Mouse (Mus musculus) MEL (cell line): Measurements from ENCODE around the gene Szt2.

Source experiments
- CTCF ChIP-seq, 3 experiments: IDR thresholded peaks in 2 of 3; conservative IDR thresholded peaks in 1 of 3; 2 replicates each; pipeline ENCODE4 v1.5.1; 2011 to 2012; ENCODE audit warnings: low read length in 3 of 3, low read depth in 2 of 3, mild to moderate bottlenecking in 2 of 3, improper control_type of control experiment in 1 of 3, inconsistent platforms in 1 of 3, mixed read lengths in 1 of 3, moderate library complexity in 1 of 3; ENCODE audit not compliant: control insufficient read depth in 1 of 3, insufficient read depth in 1 of 3, poor library complexity in 1 of 3, severe bottlenecking in 1 of 3
- EP300 ChIP-seq, 2 experiments: IDR thresholded peaks; 2 replicates each; pipeline ENCODE4 v1.6.1; 2011; ENCODE audit warnings: improper control_type of control experiment in 2 of 2, low read length in 2 of 2, low read depth in 1 of 2, mild to moderate bottlenecking in 1 of 2
- HCFC1 ChIP-seq: IDR thresholded peaks from 2 replicates; pipeline ENCODE4 v1.6.1; 2012; ENCODE audit warnings: low read depth, mild to moderate bottlenecking, inconsistent platforms, low read length, improper control_type of control experiment, moderate library complexity
- KAT2A ChIP-seq: conservative IDR thresholded peaks from 2 replicates; pipeline ENCODE4 v1.6.1; 2012; ENCODE audit warnings: low read depth, low read length, improper control_type of control experiment, inconsistent platforms
- UBTF ChIP-seq: IDR thresholded peaks from 2 replicates; pipeline ENCODE4 v1.6.1; 2012; ENCODE audit warnings: low read depth, mild to moderate bottlenecking, inconsistent platforms, low read length, improper control_type of control experiment, moderate library complexity, borderline replicate concordance; ENCODE audit not compliant: insufficient read depth
- ZC3H11A ChIP-seq: IDR thresholded peaks from 2 replicates; pipeline ENCODE4 v1.6.1; 2012; ENCODE audit warnings: low read depth, mild to moderate bottlenecking, inconsistent platforms, low read length, improper control_type of control experiment

GRCm38 (mm10) chr4:118398400-118398799 lies 10.7 kb downstream of the Szt2 start:
- TF ChIP-seq UBTF (no peak), CTCF (IDR thresholded peaks at IDR 0.05 in 2 of 3, conservative IDR thresholded peaks at IDR 0.05 in 1 of 3; ENCODE audit: control insufficient read depth in 1 of 3, insufficient read depth in 1 of 3, low read depth in 2 of 3, low read length in 3 of 3, poor library complexity in 1 of 3, severe bottlenecking in 1 of 3) (no peak), EP300 (IDR thresholded peaks at IDR 0.05; ENCODE audit: low read depth in 1 of 2, low read length in 2 of 2) (no peak), HCFC1 (no peak), ZC3H11A (no peak), KAT2A (no peak)
